Mouse (Mus musculus) frontal cortex, postnatal 36 days (tissue): Measurements from ENCODE around the gene Snx33.
"Not testable (repeated sequence)": the region's sequence is repeated elsewhere in the genome, so short reads cannot be mapped to it uniquely, and the experiment has no call there.

ENCODE experiments used
- DNase-seq, 2 experiments: peaks; one replicate each; pipeline ENCODE4 v3.0.0; 2022; ENCODE audit warnings: low spot score in 2 of 2

Gene Snx33

GRCm38 (mm10) chr9:56925291-56926024 lies 2.7 kb downstream of the Snx33 start:
- DNase-seq = no peak

- DNase-seq = peak in 1 of 2 experiments; percentile 23
Observed at GRCm38 (mm10) chr9:56924651-56925027, 3.5 kb downstream of the Snx33 start.

- DNase-seq = no peak
Observed at GRCm38 (mm10) chr9:56923841-56924650, 4.1 kb downstream of the Snx33 start.

GRCm38 (mm10) chr9:56922746-56923145 lies 5.4 kb downstream of the Snx33 start:
- DNase-seq = no peak

- no peak for DNase-seq
Observed at GRCm38 (mm10) chr9:56918466-56918865, 9.7 kb downstream of the Snx33 start.

DNA sequence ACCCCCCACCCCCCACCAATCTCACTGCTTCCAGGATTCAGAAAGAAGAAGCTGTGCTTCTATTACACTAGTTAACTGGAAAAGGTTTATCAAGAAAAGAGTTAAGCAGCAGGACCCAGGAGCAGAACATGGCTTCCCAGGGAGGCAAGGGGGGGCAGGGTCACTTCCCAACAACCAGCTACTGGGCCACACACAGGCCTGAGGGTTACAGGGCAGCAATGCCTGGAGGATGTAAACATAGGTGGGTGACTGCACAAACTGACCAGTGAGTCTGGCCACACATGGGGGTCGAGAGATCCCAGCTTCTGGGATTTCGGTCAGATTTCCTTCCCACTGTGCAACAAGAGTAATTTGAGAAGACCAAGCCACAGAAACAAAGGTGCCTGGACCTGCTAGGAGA lies 11.0 kb downstream of the Snx33 start:
- no peak for DNase-seq

- no peak for DNase-seq
Observed at GRCm38 (mm10) chr9:56915695-56916410, 12.3 kb downstream of the Snx33 start.

DNA sequence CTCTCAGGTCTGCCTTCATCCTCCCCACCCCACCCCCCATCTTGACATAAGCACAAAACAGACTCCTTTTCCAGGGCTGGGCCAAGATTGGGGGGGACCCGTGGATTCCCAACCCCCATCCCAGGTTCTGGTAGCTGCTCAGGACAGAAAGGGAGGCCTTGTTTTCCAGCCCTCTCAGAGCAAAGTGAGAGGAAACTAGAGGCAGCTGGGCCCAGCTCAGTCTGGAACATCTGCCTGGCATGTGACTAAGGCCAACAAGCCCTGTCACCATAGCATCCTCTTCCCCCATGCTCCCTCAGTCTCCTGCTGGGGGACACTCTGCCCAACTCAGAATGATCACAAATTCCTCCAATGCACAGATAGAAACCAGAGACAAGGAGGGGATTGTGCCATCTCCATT lies 13.1 kb downstream of the Snx33 start:
- DNase-seq = no peak

- DNase-seq = no peak
Observed at GRCm38 (mm10) chr9:56913991-56914390, 14.2 kb downstream of the Snx33 start.

DNA sequence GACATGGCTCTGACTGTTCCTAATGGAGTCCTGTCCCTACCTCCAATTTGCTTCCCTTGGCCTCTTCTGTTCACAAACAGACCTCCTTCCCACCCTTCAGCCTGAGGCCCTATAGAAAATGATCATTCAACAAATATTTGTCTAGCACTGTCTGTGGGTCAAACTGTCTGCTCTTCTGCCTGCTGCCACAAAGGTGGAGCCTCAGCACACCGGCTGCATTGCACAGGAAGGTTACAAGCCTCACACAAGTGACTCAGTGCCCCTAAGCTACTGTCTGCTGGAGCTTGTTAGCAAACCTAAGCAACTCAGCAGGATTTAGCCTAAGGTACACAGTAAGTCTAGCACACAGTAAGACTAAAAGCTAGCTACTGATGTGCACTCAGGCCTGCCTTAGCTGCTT lies 17.2 kb downstream of the Snx33 start:
- DNase-seq = no peak

- DNase-seq = not testable (repeated sequence)
Observed at GRCm38 (mm10) chr9:56909991-56910390, 18.2 kb downstream of the Snx33 start.

DNA sequence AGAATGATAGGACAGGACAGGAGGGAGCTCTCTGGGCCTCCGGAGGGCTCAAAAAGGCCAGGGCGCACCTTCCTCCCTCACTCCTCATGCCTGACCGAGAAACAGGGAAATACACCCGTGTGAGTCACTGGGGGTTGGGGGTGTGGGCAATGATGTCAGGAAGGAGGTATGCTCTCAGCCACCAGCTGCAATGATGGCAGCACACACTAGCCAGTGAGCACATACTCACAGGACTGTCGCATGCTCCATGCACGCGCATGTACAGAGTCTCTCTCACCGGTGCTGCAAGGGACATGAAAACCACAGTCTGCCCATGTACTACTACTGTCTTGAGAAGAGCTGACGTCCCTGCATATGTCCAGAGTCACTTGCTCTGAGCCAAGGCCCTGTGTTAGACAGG lies 20.6 kb downstream of the Snx33 start:
- DNase-seq = no peak

GRCm38 (mm10) chr9:56903662-56904061 lies 24.5 kb downstream of the Snx33 start:
- no peak for DNase-seq

- DNase-seq = no peak
Observed at GRCm38 (mm10) chr9:56901187-56901586, 27.0 kb downstream of the Snx33 start.

DNA sequence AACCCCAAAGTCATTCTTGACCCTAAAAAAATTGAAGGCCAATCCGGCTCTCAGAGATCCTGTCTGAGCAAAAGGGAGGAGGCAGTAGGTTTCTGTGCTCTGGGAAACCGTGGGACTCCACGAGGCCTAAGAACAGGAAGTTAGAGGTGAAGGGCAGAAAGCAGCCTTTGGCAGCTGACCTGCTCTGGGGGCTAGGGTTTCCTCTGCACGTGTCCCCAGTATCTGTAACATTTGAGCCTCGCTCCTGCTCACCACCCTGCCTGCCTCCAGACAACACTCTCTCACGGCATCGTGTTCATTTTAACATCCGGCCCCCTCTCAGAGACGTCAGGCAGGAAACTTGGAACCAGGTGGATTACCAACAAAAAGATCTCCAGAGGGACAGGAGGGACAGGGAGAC lies 27.6 kb downstream of the Snx33 start:
- DNase-seq = no peak

DNA sequence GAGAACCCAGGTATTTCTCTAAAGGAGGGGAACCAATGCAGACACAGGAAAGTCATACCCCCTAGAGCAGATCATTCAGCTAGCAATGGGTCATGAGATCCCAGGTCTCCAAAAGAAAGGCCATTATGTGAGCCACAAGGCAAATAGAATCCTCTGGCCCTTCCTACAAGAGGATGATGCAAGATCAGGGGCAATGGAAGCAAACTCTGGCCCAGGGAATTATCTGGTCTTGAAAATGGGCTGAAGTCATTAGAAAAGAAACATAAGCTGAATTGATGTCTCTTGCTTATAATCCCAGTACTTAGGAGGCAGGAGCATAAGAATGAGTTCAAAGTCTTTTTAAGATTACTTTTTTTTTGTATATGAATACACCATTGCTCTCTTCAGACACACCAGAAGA lies 28.1 kb downstream of the Snx33 start:
- DNase-seq = no peak

DNA sequence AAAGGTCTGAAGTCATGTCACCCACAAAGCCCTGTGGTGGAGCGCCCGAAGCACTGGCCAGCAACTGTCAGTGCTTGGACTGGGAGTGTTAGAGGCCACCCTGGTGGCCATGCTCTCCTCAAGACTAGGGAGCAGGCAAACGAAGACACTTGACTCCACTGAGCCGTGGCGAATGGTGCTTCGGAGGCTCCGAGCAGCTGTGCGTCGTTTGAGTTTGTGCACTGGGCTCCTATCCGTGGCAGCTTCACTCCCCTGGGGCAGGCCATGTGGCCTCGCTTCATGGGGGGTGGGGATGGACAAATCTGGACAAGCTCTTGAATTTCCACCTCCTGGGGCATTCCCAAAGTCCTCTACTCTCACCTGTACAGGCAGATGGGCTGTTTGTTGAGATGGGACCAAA lies 28.8 kb downstream of the Snx33 start:
- no peak for DNase-seq

DNA sequence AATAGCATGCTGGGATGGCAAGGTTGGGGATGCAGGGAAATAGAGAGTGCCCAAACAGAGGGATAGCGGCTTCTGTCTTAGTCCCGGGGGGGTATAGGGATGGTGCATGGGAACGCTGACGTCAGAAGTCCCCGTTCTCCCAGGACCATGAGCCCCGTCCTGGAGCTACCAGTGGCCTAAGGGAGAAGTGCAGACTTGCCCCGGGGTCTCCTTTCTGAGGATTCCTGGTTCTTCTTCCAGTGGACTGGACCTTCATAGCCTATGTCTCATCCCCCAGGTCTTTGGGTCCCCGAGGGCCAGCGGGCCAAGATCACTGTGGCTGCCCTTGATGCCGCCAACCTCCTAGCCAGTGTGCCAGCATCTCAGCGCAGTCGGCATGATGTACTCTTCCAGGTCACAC lies 31.4 kb downstream of the Snx33 start:
- DNase-seq = no peak

DNA sequence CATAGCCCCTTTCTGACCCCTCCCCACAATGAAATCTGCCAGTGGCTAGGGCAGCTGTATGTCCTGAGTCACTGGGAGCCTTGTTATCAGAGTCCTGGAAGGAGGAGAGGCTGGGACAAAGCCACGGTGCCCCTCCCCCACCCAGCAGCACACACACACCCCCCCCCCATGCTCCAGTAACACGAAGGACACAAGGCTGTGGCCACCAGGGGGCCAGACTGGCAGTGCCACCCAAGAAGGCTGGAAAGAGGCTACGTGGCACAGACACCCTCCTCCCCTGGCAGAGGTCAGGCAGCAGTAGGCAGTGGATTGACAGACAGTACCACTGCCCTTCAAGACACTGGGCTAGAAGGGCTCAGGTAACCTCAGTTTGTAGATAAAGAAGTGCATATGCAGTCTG lies 34.2 kb downstream of the Snx33 start:
- DNase-seq = no peak

- no peak for DNase-seq
Observed at GRCm38 (mm10) chr9:56893313-56893712, 34.9 kb downstream of the Snx33 start.

GRCm38 (mm10) chr9:56892111-56892510 lies 36.1 kb downstream of the Snx33 start:
- no peak for DNase-seq

DNA sequence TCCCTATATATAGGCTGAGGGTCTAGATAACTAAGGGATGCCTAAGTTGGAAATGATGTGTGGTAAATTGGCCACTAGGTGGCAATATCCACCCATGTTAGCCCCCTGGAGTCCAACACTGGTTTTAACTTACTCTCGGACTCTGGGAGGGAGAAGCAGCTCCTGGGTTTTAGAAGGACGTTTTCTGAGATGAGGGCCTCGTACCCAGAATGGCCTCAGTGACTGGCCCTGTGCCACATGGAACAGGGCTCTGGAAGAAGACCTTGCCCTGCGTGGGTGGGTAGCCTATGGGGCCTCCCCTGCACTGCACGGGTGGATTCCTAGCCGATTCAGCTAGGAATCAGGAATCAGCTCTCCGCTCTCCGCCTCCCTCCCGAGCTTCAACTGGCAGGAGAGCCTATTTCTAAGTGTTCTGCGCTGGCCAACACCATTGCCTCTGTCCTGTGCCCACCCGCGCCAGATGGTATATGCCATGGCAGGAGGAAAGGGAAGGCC lies 36.6 kb downstream of the Snx33 start:
- DNase-seq = peak; percentile 70 to 85
